Mouse (Mus musculus) cerebellum, adult 18-20 months (tissue): ENCODE data around the gene Gdf15.

Source experiments
- DNase-seq, 2 experiments: peaks; one replicate each; pipeline ENCODE4 v3.0.0; 2021

The Gdf15 gene

GRCm38 (mm10) chr8:70656193-70656790 lies 24.0 kb upstream of the Gdf15 start:
- DNase-seq: no peak

- DNase-seq: no peak
These were observed 23.2 kb upstream of the Gdf15 start for GRCm38 (mm10) chr8:70655469-70655868.

GRCm38 (mm10) chr8:70654121-70654520 lies 21.9 kb upstream of the Gdf15 start:
- no peak for DNase-seq

- no peak for DNase-seq
These were observed 21.0 kb upstream of the Gdf15 start for GRCm38 (mm10) chr8:70653226-70653625.

- no peak for DNase-seq
These were observed 18.1 kb upstream of the Gdf15 start for GRCm38 (mm10) chr8:70650351-70650750.

GRCm38 (mm10) chr8:70649324-70649723 lies 17.1 kb upstream of the Gdf15 start:
- DNase-seq: peak; percentile 52 to 56

GRCm38 (mm10) chr8:70648921-70649320 lies 16.7 kb upstream of the Gdf15 start:
- DNase-seq: no peak

GRCm38 (mm10) chr8:70648164-70648442 lies 15.8 kb upstream of the Gdf15 start:
- DNase-seq: no peak

- DNase-seq: no peak
These were observed 15.3 kb upstream of the Gdf15 start for GRCm38 (mm10) chr8:70647343-70648163.

- DNase-seq: no peak
These were observed 14.5 kb upstream of the Gdf15 start for GRCm38 (mm10) chr8:70646775-70647174.

GRCm38 (mm10) chr8:70646369-70646768 lies 14.1 kb upstream of the Gdf15 start:
- no peak for DNase-seq

- no peak for DNase-seq
These were observed 13.4 kb upstream of the Gdf15 start for GRCm38 (mm10) chr8:70645501-70646224.

GRCm38 (mm10) chr8:70644065-70644464 lies 11.8 kb upstream of the Gdf15 start:
- DNase-seq: no peak

- DNase-seq: no peak
These were observed 10.8 kb upstream of the Gdf15 start for GRCm38 (mm10) chr8:70643019-70643418.

GRCm38 (mm10) chr8:70638752-70639151 lies 6.5 kb upstream of the Gdf15 start:
- DNase-seq: no peak

- DNase-seq: no peak
These were observed 4.6 kb upstream of the Gdf15 start for GRCm38 (mm10) chr8:70636838-70637237.

GRCm38 (mm10) chr8:70635527-70635926 lies 3.3 kb upstream of the Gdf15 start:
- no peak for DNase-seq

- no peak for DNase-seq
These were observed 1.8 kb upstream of the Gdf15 start for GRCm38 (mm10) chr8:70634066-70634465.

GRCm38 (mm10) chr8:70631436-70631835 lies 820 bp downstream of the Gdf15 start:
- DNase-seq: peak in 1 of 2 experiments; percentile 19

GRCm38 (mm10) chr8:70630532-70631381 lies 1.5 kb downstream of the Gdf15 start:
- peak in 1 of 2 experiments; percentile 22 for DNase-seq

- peak; percentile 82 to 96 for DNase-seq
These were observed 2.4 kb downstream of the Gdf15 start for GRCm38 (mm10) chr8:70629574-70630531.

- no peak for DNase-seq
These were observed 3.2 kb downstream of the Gdf15 start for GRCm38 (mm10) chr8:70628986-70629490.
